Mouse (Mus musculus) kidney, embryonic 14.5 days (tissue): ENCODE measurements around the gene Sbno2. TPM values are rescaled to one million over a fixed set of nuclear protein-coding genes. Genes with fewer than 3 reads are reported as not detected.

Experiments
- ATAC-seq: fragments of 200-750 bp; cut with Nextera tagmentation; 2 replicates; pipeline ENCODE4 v1.8.0; 2017; ENCODE audit warnings: moderate number of reproducible peaks, mild to moderate bottlenecking, moderate TSS enrichment, moderate library complexity; ENCODE audit not compliant: low FRiP score, low TSS enrichment
- H3K27ac ChIP-seq: fragments of 300-500 bp; sonication (generic); 2 replicates; pipeline ENCODE4 v1.5.1; 2014; ENCODE audit warnings: low read depth, mild to moderate bottlenecking, low read length, moderate library complexity, mixed read lengths
- H3K27me3 ChIP-seq: fragments of 300-500 bp; sonication (generic); 2 replicates; pipeline ENCODE4 v1.6.1; 2014; ENCODE audit warnings: mild to moderate bottlenecking, low read length; ENCODE audit not compliant: control insufficient read depth, insufficient read depth
- H3K36me3 ChIP-seq: fragments of 300-500 bp; sonication (generic); 2 replicates; pipeline ENCODE4 v1.6.1; 2014; ENCODE audit warnings: low read length, mixed read lengths; ENCODE audit not compliant: control insufficient read depth, insufficient read depth
- H3K4me1 ChIP-seq: fragments of 300-500 bp; sonication (generic); 2 replicates; pipeline ENCODE4 v1.6.1; 2014; ENCODE audit warnings: low read length, mixed read lengths; ENCODE audit not compliant: control insufficient read depth, insufficient read depth
- H3K4me2 ChIP-seq: fragments of 300-500 bp; sonication (generic); replicated peaks from 2 replicates; pipeline ENCODE4 v1.6.1; 2014; ENCODE audit warnings: low read depth, mild to moderate bottlenecking, low read length
- H3K4me3 ChIP-seq: fragments of 300-500 bp; sonication (generic); 2 replicates; pipeline ENCODE4 v1.5.1; 2014; ENCODE audit warnings: mild to moderate bottlenecking, low read length
- H3K9ac ChIP-seq: fragments of 300-500 bp; sonication (generic); 2 replicates; pipeline ENCODE4 v1.6.1; 2014; ENCODE audit warnings: low read depth, mild to moderate bottlenecking, low read length, moderate library complexity
- H3K9me3 ChIP-seq: fragments of 300-500 bp; sonication (generic); 2 replicates; pipeline ENCODE4 v1.6.1; 2016; ENCODE audit warnings: low read length; ENCODE audit not compliant: control insufficient read depth
- WGBS: fragments of 180-500 bp; shearing (Covaris S2); extraction: QIAGEN DNeasy Blood & Tissue Kit; methylation state at CpG from one replicate; pipeline ENCODE4 v1.1.7; 2014; 5-methylcytosine and 5-hydroxymethylcytosine counted together
- polyA plus RNA-seq: library from polyadenylated mRNA; unstranded; fragments of >200 nt; fragmentation: Nextera tagmentation; extraction: Ambion mirVana; gene quantifications from 2 replicates; pipeline ENCODE4 v1.2.1, GENCODE M21; 2014

Sbno2 gene
- polyA plus RNA-seq, 1 experiment from 2014 or later, result 14.8 TPM

DNA sequence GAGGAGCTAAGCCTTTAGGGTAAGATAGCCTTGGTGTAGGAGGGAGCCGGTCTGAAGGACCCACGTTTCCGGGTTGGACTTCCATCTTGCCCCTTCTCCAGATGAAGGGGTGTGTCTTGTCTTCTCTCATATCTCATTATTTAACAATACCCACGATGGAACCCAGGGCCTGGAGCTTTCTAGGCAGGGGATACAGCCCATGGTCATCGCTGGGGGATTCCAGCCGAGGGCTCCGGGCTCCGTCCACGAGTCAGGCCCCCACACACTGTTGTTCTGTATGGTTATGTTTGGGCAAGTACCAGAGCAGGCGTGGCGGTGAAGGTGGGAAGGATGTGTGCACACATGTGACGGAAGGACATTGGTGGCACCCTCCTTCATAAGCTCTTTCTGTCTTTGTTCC is 38.8 kb upstream of the Sbno2 start:
- Histone ChIP-seq H3K4me2 (no peak overlapping the region), H3K9ac (no peak overlapping the region), H3K4me3 (no peak overlapping the region), H3K4me1 (peaks cover 34% of the 10 kb centered on the region), H3K36me3 (peaks cover 33% of the 10 kb centered on the region), H3K27ac (no peak overlapping the region), H3K27me3 (no peaks in the 10 kb centered on the region), H3K9me3 (no peaks in the 10 kb centered on the region)
- WGBS, result 93% methylated on average over 12 of the region's 12 CpGs
- ATAC-seq, result no peak

GRCm38 (mm10) chr10:80143664-80144063 is 38.3 kb upstream of the Sbno2 start:
- Histone ChIP-seq H3K27me3 (no peaks in the 10 kb centered on the region), H3K36me3 (peaks cover 33% of the 10 kb centered on the region), H3K9me3 (no peaks in the 10 kb centered on the region), H3K4me3 (no peak overlapping the region), H3K4me1 (peaks cover 36% of the 10 kb centered on the region), H3K4me2 (no peak overlapping the region), H3K9ac (no peak overlapping the region), H3K27ac (no peak overlapping the region)
- no peak for ATAC-seq
- 94% methylated on average over 7 of the region's 7 CpGs for WGBS

- peak; percentile 16 for ATAC-seq
- Histone ChIP-seq H3K27ac (peak overlapping the region; percentile 74), H3K9ac (peak overlapping the region; percentile 90), H3K36me3 (peaks cover 33% of the 10 kb centered on the region), H3K9me3 (no peaks in the 10 kb centered on the region), H3K4me2 (peak overlapping the region; percentile 92), H3K27me3 (0 out of 2 replicates have a peak, but pooled peaks cover 6% of the 10 kb centered on the region), H3K4me1 (peaks cover 43% of the 10 kb centered on the region), H3K4me3 (peak overlapping the region; percentile 81)
- WGBS, result 0% methylated on average over 15 of the region's 15 CpGs
Measured at GRCm38 (mm10) chr10:80142530-80142925, 37.2 kb upstream of the Sbno2 start.

- ATAC-seq, result peak; percentile 84
- peaks cover 44% of the 10 kb centered on the region for H3K4me1 ChIP-seq
- peak overlapping the region; percentile 81 for H3K4me3 ChIP-seq
- peak overlapping the region; percentile 74 for H3K27ac ChIP-seq
- H3K9me3 ChIP-seq, result no peaks in the 10 kb centered on the region
- H3K9ac ChIP-seq, result peak overlapping the region; percentile 90
- peaks cover 33% of the 10 kb centered on the region for H3K36me3 ChIP-seq
- WGBS, result 1% methylated on average over 43 of the region's 43 CpGs
- peaks cover 11% of the 10 kb centered on the region for H3K27me3 ChIP-seq
- H3K4me2 ChIP-seq, result peak overlapping the region; percentile 92
Measured at GRCm38 (mm10) chr10:80141786-80142529, 36.6 kb upstream of the Sbno2 start.

- 0% methylated on average over 29 of the region's 29 CpGs for WGBS
- Histone ChIP-seq H3K27ac (peak overlapping the region; percentile 72), H3K36me3 (peaks cover 29% of the 10 kb centered on the region), H3K9me3 (no peaks in the 10 kb centered on the region), H3K27me3 (peaks cover 19% of the 10 kb centered on the region), H3K9ac (peak overlapping the region; percentile 5; the same call in 1 of the 2 replicates), H3K4me1 (peaks cover 43% of the 10 kb centered on the region), H3K4me3 (peak overlapping the region; percentile 81), H3K4me2 (peak overlapping the region; percentile 92)
- peak; percentile 45 for ATAC-seq
Measured at GRCm38 (mm10) chr10:80141243-80141642, 35.9 kb upstream of the Sbno2 start.

DNA sequence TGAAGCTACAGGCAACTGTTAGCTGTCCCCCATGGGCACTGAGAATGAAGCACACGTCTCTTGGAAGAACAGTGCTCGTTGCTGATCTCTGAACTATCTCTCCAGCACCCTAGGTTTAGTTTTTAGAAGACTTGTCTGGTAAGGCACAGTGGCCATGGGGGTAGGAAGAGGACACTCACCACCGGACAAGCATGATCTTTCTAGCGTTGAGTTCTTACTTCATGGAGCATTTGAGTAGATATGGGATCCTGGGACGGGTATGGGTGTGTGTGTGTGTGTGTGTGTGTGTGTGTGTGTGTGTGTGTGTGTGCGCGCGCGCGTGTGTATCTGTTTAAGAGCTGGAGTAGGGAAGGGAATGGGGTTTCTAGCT is 35.3 kb upstream of the Sbno2 start, which contains the start of gene Cbarp:
Gene Cbarp, minus strand, starts transcription at position 170 of the 370 bp plus-strand sequence.
- Histone ChIP-seq H3K9me3 (no peaks in the 10 kb centered on the region), H3K36me3 (peaks cover 23% of the 10 kb centered on the region), H3K27me3 (peaks cover 23% of the 10 kb centered on the region), H3K4me3 (peak within 1 kb of the TSS; percentile 81), H3K4me1 (peaks cover 37% of the 10 kb centered on the region), H3K4me2 (peak within 1 kb of the TSS; percentile 92), H3K27ac (peak within 1 kb of the TSS; percentile 72), H3K9ac (peak within 1 kb of the TSS; percentile 5; the same call in 1 of the 2 replicates)
- ATAC-seq, result no peak
- WGBS, result 79% methylated on average over 10 of the region's 10 CpGs

DNA sequence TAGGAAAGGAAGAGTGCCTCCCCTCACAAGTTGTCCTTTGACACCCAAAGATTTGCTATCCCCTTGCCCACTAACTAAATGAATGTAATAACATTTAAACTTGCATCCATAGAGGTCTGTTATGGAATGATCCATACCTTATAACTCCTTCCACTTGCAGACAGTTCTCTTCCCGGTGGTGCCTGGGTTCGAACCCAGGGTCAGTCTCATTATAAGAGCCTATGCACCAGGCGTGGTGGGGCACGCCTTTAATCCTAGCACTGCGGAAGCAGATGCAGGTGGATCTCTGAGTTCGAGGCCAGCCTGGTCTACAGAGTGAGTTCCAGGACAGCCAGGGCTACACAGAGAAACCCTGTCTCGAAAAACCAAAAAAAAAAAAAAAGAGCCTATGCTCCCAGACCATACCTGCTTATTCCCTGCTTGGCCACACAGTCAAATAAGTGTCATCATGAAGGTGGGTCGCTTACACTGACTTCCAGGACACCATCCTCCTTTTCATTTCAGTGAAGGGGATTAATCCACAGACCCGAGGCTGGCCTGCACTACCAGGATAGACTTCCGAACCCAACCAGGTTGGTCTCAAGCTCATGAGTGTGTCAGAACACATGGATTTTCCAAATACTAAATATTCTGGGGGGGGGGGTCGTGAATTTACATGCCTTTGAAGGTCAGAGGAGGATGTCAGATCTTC is 34.7 kb upstream of the Sbno2 start:
- H3K4me2 ChIP-seq, result no peak overlapping the region
- H3K36me3 ChIP-seq, result peaks cover 18% of the 10 kb centered on the region
- no peak overlapping the region for H3K4me3 ChIP-seq
- H3K27me3 ChIP-seq, result peaks cover 23% of the 10 kb centered on the region
- no peak overlapping the region for H3K27ac ChIP-seq
- H3K9me3 ChIP-seq, result no peaks in the 10 kb centered on the region
- ATAC-seq, result no peak
- H3K4me1 ChIP-seq, result peaks cover 35% of the 10 kb centered on the region
- 78% methylated on average over 11 of the region's 11 CpGs for WGBS
- no peak overlapping the region for H3K9ac ChIP-seq

GRCm38 (mm10) chr10:80139439-80139775 is 34.0 kb upstream of the Sbno2 start:
- H3K27ac ChIP-seq, result peak overlapping the region; percentile 83; the same call in 1 of the 2 replicates
- H3K4me1 ChIP-seq, result peaks cover 35% of the 10 kb centered on the region
- no peaks in the 10 kb centered on the region for H3K9me3 ChIP-seq
- peak overlapping the region; percentile 86 for H3K9ac ChIP-seq
- peak; percentile 4 for ATAC-seq
- peaks cover 23% of the 10 kb centered on the region for H3K27me3 ChIP-seq
- H3K36me3 ChIP-seq, result peaks cover 13% of the 10 kb centered on the region
- peak overlapping the region; percentile 99 for H3K4me2 ChIP-seq
- WGBS, result under 1% methylated on average over 10 of the region's 10 CpGs
- peak overlapping the region; percentile 77 for H3K4me3 ChIP-seq
